Mouse (Mus musculus) limb, embryonic 13.5 days (tissue): ENCODE measurements around the gene Lpar5. TPM values are rescaled to one million over a fixed set of nuclear protein-coding genes. Genes with fewer than 3 reads are reported as not detected.

Source experiments
- ATAC-seq: fragments of 200-750 bp; cut with Nextera tagmentation; 2 replicates; pipeline ENCODE4 v1.8.0; 2017; ENCODE audit warnings: low read depth, moderate number of reproducible peaks, moderate TSS enrichment; ENCODE audit not compliant: low FRiP score
- H3K27ac ChIP-seq: fragments of 300-500 bp; sonication (generic); 2 replicates; pipeline ENCODE4 v1.5.1; 2015; ENCODE audit warnings: inconsistent platforms, mild to moderate bottlenecking, moderate library complexity
- H3K27me3 ChIP-seq: fragments of 300-500 bp; sonication (generic); 2 replicates; pipeline ENCODE4 v1.6.1; 2015; ENCODE audit warnings: mild to moderate bottlenecking, inconsistent platforms
- H3K36me3 ChIP-seq: fragments of 300-500 bp; sonication (generic); 2 replicates; pipeline ENCODE4 v1.6.1; 2015; ENCODE audit warnings: inconsistent platforms, mild to moderate bottlenecking, moderate library complexity
- H3K4me1 ChIP-seq: fragments of 300-500 bp; sonication (generic); 2 replicates; pipeline ENCODE4 v1.6.1; 2015; ENCODE audit warnings: inconsistent platforms
- H3K4me2 ChIP-seq: fragments of 300-500 bp; sonication (generic); replicated peaks from 2 replicates; pipeline ENCODE4 v1.6.1; 2015; ENCODE audit warnings: inconsistent platforms, mild to moderate bottlenecking, moderate library complexity
- H3K4me3 ChIP-seq: fragments of 300-500 bp; sonication (generic); 2 replicates; pipeline ENCODE4 v1.5.1; 2015; ENCODE audit warnings: moderate library complexity, mild to moderate bottlenecking, inconsistent platforms
- H3K9ac ChIP-seq: fragments of 300-500 bp; sonication (generic); 2 replicates; pipeline ENCODE4 v1.6.1; 2015; ENCODE audit warnings: mild to moderate bottlenecking, inconsistent platforms
- H3K9me3 ChIP-seq: fragments of 300-500 bp; sonication (generic); 2 replicates; pipeline ENCODE4 v1.6.1; 2016; ENCODE audit warnings: inconsistent platforms
- WGBS: fragments of 180-500 bp; shearing (Covaris S2); methylation state at CpG from one replicate; pipeline ENCODE4 v1.1.7; 2015; 5-methylcytosine and 5-hydroxymethylcytosine counted together
- polyA plus RNA-seq: library from polyadenylated mRNA; unstranded; fragments of >200 nt; fragmentation: Nextera tagmentation; extraction: Ambion mirVana; gene quantifications from 2 replicates; pipeline ENCODE4 v1.2.1, GENCODE M21; 2015

Gene Lpar5
- polyA plus RNA-seq, 1 experiment from 2014 or later, result 0.80 TPM

GRCm38 (mm10) chr6:125098513-125098912 is 30.8 kb downstream of the Lpar5 start:
- Histone ChIP-seq H3K4me3 (peak overlapping the region; percentile 91), H3K4me2 (peak overlapping the region; percentile 95), H3K9ac (peak overlapping the region; percentile 96), H3K27ac (no peak overlapping the region; the same call in 1 of the 2 replicates), H3K9me3 (no peaks in the 10 kb centered on the region), H3K27me3 (no peaks in the 10 kb centered on the region), H3K4me1 (peaks cover 39% of the 10 kb centered on the region), H3K36me3 (peaks cover 55% of the 10 kb centered on the region)
- no peak for ATAC-seq
- WGBS, result 52% methylated on average over 3 of the region's 3 CpGs

GRCm38 (mm10) chr6:125099421-125099971 is 31.8 kb downstream of the Lpar5 start:
- Histone ChIP-seq H3K36me3 (peaks cover 65% of the 10 kb centered on the region), H3K4me1 (peaks cover 39% of the 10 kb centered on the region), H3K4me2 (peak overlapping the region; percentile 95), H3K27me3 (no peaks in the 10 kb centered on the region), H3K9ac (peak overlapping the region; percentile 96), H3K27ac (peak overlapping the region; percentile 44; the same call in 1 of the 2 replicates), H3K9me3 (no peaks in the 10 kb centered on the region), H3K4me3 (peak overlapping the region; percentile 91)
- no peak for ATAC-seq
- WGBS, result 47% methylated on average over 5 of the region's 5 CpGs

- peaks cover 84% of the 10 kb centered on the region for H3K36me3 ChIP-seq
- no peak for ATAC-seq
- H3K4me2 ChIP-seq, result no peak overlapping the region
- H3K9ac ChIP-seq, result no peak overlapping the region
- no peaks in the 10 kb centered on the region for H3K9me3 ChIP-seq
- 69% methylated on average over 9 of the region's 9 CpGs for WGBS
- H3K4me3 ChIP-seq, result no peak overlapping the region
- H3K4me1 ChIP-seq, result peaks cover 36% of the 10 kb centered on the region
- no peaks in the 10 kb centered on the region for H3K27me3 ChIP-seq
- H3K27ac ChIP-seq, result no peak overlapping the region
Observed at GRCm38 (mm10) chr6:125101444-125101843, 33.7 kb downstream of the Lpar5 start.

GRCm38 (mm10) chr6:125104223-125104622 is 36.5 kb downstream of the Lpar5 start:
- 90% methylated on average over 4 of the region's 4 CpGs for WGBS
- H3K4me1 ChIP-seq, result peaks cover 14% of the 10 kb centered on the region
- no peak overlapping the region for H3K4me2 ChIP-seq
- H3K4me3 ChIP-seq, result no peak overlapping the region
- H3K27me3 ChIP-seq, result no peaks in the 10 kb centered on the region
- no peak overlapping the region for H3K27ac ChIP-seq
- ATAC-seq, result no peak
- peaks cover 98% of the 10 kb centered on the region for H3K36me3 ChIP-seq
- H3K9me3 ChIP-seq, result no peaks in the 10 kb centered on the region
- H3K9ac ChIP-seq, result no peak overlapping the region

- H3K4me1 ChIP-seq, result no peaks in the 10 kb centered on the region
- H3K9me3 ChIP-seq, result no peaks in the 10 kb centered on the region
- H3K27ac ChIP-seq, result no peak overlapping the region
- H3K36me3 ChIP-seq, result peaks cover 98% of the 10 kb centered on the region
- H3K9ac ChIP-seq, result no peak overlapping the region
- 96% methylated on average over 2 of the region's 2 CpGs for WGBS
- no peaks in the 10 kb centered on the region for H3K27me3 ChIP-seq
- no peak overlapping the region for H3K4me3 ChIP-seq
- ATAC-seq, result no peak
- no peak overlapping the region for H3K4me2 ChIP-seq
Observed at GRCm38 (mm10) chr6:125107705-125108104, 40.0 kb downstream of the Lpar5 start.

- Histone ChIP-seq H3K27me3 (no peaks in the 10 kb centered on the region), H3K27ac (no peak overlapping the region), H3K4me1 (no peaks in the 10 kb centered on the region), H3K4me3 (no peak overlapping the region), H3K9me3 (no peaks in the 10 kb centered on the region), H3K4me2 (no peak overlapping the region), H3K9ac (no peak overlapping the region), H3K36me3 (peaks cover 100% of the 10 kb centered on the region)
- 73% methylated on average over 14 of the region's 14 CpGs for WGBS
- ATAC-seq, result no peak
Observed at GRCm38 (mm10) chr6:125109371-125109770, 41.7 kb downstream of the Lpar5 start.

GRCm38 (mm10) chr6:125110927-125111326 is 43.2 kb downstream of the Lpar5 start:
- no peak overlapping the region for H3K4me2 ChIP-seq
- H3K27ac ChIP-seq, result no peak overlapping the region
- no peak overlapping the region for H3K4me3 ChIP-seq
- no peak for ATAC-seq
- H3K27me3 ChIP-seq, result no peaks in the 10 kb centered on the region
- H3K9me3 ChIP-seq, result no peaks in the 10 kb centered on the region
- WGBS, result 91% methylated on average over 7 of the region's 7 CpGs
- H3K36me3 ChIP-seq, result peaks cover 98% of the 10 kb centered on the region
- H3K4me1 ChIP-seq, result no peaks in the 10 kb centered on the region
- no peak overlapping the region for H3K9ac ChIP-seq

- no peak for ATAC-seq
- H3K9ac ChIP-seq, result no peak overlapping the region
- 94% methylated on average over 11 of the region's 11 CpGs for WGBS
- no peaks in the 10 kb centered on the region for H3K4me1 ChIP-seq
- H3K4me3 ChIP-seq, result no peak overlapping the region
- H3K36me3 ChIP-seq, result peaks cover 96% of the 10 kb centered on the region
- H3K27ac ChIP-seq, result no peak overlapping the region
- H3K9me3 ChIP-seq, result no peaks in the 10 kb centered on the region
- H3K4me2 ChIP-seq, result no peak overlapping the region
- H3K27me3 ChIP-seq, result no peaks in the 10 kb centered on the region
Observed at GRCm38 (mm10) chr6:125112553-125112952, 44.8 kb downstream of the Lpar5 start.

- ATAC-seq, result no peak
- no peak overlapping the region for H3K4me2 ChIP-seq
- 96% methylated on average over 8 of the region's 8 CpGs for WGBS
- no peak overlapping the region for H3K9ac ChIP-seq
- H3K4me1 ChIP-seq, result no peaks in the 10 kb centered on the region
- H3K27ac ChIP-seq, result no peak overlapping the region
- no peak overlapping the region for H3K4me3 ChIP-seq
- H3K9me3 ChIP-seq, result no peaks in the 10 kb centered on the region
- H3K36me3 ChIP-seq, result peaks cover 95% of the 10 kb centered on the region
- H3K27me3 ChIP-seq, result no peaks in the 10 kb centered on the region
Observed at GRCm38 (mm10) chr6:125119387-125119786, 51.7 kb downstream of the Lpar5 start.

GRCm38 (mm10) chr6:125128724-125129123 is 61.0 kb downstream of the Lpar5 start:
- Histone ChIP-seq H3K27ac (no peak overlapping the region), H3K9ac (no peak overlapping the region), H3K4me2 (no peak overlapping the region), H3K27me3 (no peaks in the 10 kb centered on the region), H3K4me1 (peaks cover 18% of the 10 kb centered on the region), H3K4me3 (no peak overlapping the region), H3K36me3 (peaks cover 73% of the 10 kb centered on the region), H3K9me3 (no peaks in the 10 kb centered on the region)
- 90% methylated on average over 12 of the region's 12 CpGs for WGBS
- no peak for ATAC-seq

- WGBS, result 90% methylated on average over 20 of the region's 20 CpGs
- H3K36me3 ChIP-seq, result peaks cover 73% of the 10 kb centered on the region
- no peak overlapping the region for H3K4me2 ChIP-seq
- H3K9me3 ChIP-seq, result no peaks in the 10 kb centered on the region
- no peak overlapping the region for H3K4me3 ChIP-seq
- no peaks in the 10 kb centered on the region for H3K27me3 ChIP-seq
- H3K9ac ChIP-seq, result no peak overlapping the region
- peaks cover 18% of the 10 kb centered on the region for H3K4me1 ChIP-seq
- no peak overlapping the region for H3K27ac ChIP-seq
- no peak for ATAC-seq
Observed at GRCm38 (mm10) chr6:125129710-125130402, 62.1 kb downstream of the Lpar5 start.

GRCm38 (mm10) chr6:125131302-125132156 is 63.8 kb downstream of the Lpar5 start, which contains the start of gene Nop2:
Gene Nop2 (plus strand): TSS chr6:125131909.
- Histone ChIP-seq H3K27ac (peak within 1 kb of the TSS; percentile 80), H3K9me3 (no peaks in the 10 kb centered on the region), H3K4me3 (peak within 1 kb of the TSS; percentile 90), H3K36me3 (peaks cover 72% of the 10 kb centered on the region), H3K4me1 (peaks cover 18% of the 10 kb centered on the region), H3K27me3 (no peaks in the 10 kb centered on the region), H3K9ac (peak within 1 kb of the TSS; percentile 93), H3K4me2 (peak within 1 kb of the TSS; percentile 92)
- peak; percentile 95 for ATAC-seq
- WGBS, result under 1% methylated on average over 66 of the region's 66 CpGs
